Mouse (Mus musculus) liver, embryonic 14.5 days (tissue): ENCODE results near the gene Fbxl17.

Source experiments
- CTCF ChIP-seq: IDR thresholded peaks from 2 replicates; pipeline ENCODE4 v1.5.1; 2016; ENCODE audit warnings: antibody characterized with exemption, low read depth, control low read depth
- EP300 ChIP-seq: IDR thresholded peaks from 2 replicates; pipeline ENCODE4 v1.6.1; 2016; ENCODE audit warnings: antibody characterized with exemption, low read depth

- TF ChIP-seq CTCF (no peak), EP300 (no peak)
Measured at GRCm38 (mm10) chr17:63430395-63431075, 69.3 kb downstream of the Fbxl17 start.
